Mouse (Mus musculus) kidney, postnatal 0 days (tissue): Measurements from ENCODE around the gene Chrd. TPM values are rescaled to one million over a fixed set of nuclear protein-coding genes. Genes with fewer than 3 reads are reported as not detected.

Experiments
- ATAC-seq: fragments of 200-750 bp; cut with Nextera tagmentation; replicated peaks from 2 replicates; pipeline ENCODE4 v1.8.0; 2017; ENCODE audit warnings: low read depth, moderate number of reproducible peaks, moderate TSS enrichment, moderate library complexity; ENCODE audit not compliant: low FRiP score
- DNase-seq: peaks from one replicate; pipeline ENCODE4 v3.0.0-alpha.2; 2016; ENCODE audit warnings: low spot score
- H3K27ac ChIP-seq: fragments of 300-500 bp; sonication (generic); 2 replicates; pipeline ENCODE4 v1.5.1; 2014; ENCODE audit warnings: mild to moderate bottlenecking
- H3K27me3 ChIP-seq: fragments of 300-500 bp; sonication (generic); 2 replicates; pipeline ENCODE4 v1.6.1; 2014; ENCODE audit warnings: low read length, mixed read lengths; ENCODE audit not compliant: insufficient read depth
- H3K36me3 ChIP-seq: fragments of 300-500 bp; sonication (generic); 2 replicates; pipeline ENCODE4 v1.6.1; 2014; ENCODE audit warnings: low read length, mixed read lengths; ENCODE audit not compliant: insufficient read depth
- H3K4me1 ChIP-seq: fragments of 300-500 bp; sonication (generic); replicated peaks from 2 replicates; pipeline ENCODE4 v1.6.1; 2014; ENCODE audit warnings: antibody characterized with exemption, low read length, mixed read lengths; ENCODE audit not compliant: insufficient read depth
- H3K4me2 ChIP-seq: fragments of 300-500 bp; sonication (generic); 2 replicates; pipeline ENCODE4 v1.6.1; 2014; ENCODE audit warnings: mild to moderate bottlenecking, low read length, moderate library complexity, mixed read lengths
- H3K4me3 ChIP-seq: fragments of 300-500 bp; sonication (generic); replicated peaks from 2 replicates; pipeline ENCODE4 v1.5.1; 2014; ENCODE audit warnings: low read depth, low read length
- H3K9ac ChIP-seq: fragments of 300-500 bp; sonication (generic); 2 replicates; pipeline ENCODE4 v1.6.1; 2014; ENCODE audit warnings: low read depth, low read length
- H3K9me3 ChIP-seq: fragments of 300-500 bp; sonication (generic); replicated peaks from 2 replicates; pipeline ENCODE4 v1.6.1; 2016; ENCODE audit warnings: low read length, inconsistent platforms, mixed read lengths
- CTCF ChIP-seq: IDR thresholded peaks from 2 replicates; pipeline ENCODE4 v1.5.1; 2016; ENCODE audit warnings: antibody characterized with exemption, low read depth, mild to moderate bottlenecking, moderate library complexity
- WGBS: fragments of 180-500 bp; shearing (Covaris S2); extraction: QIAGEN DNeasy Blood & Tissue Kit; methylation state at CpG from one replicate; pipeline ENCODE4 v1.1.7; 2014; 5-methylcytosine and 5-hydroxymethylcytosine counted together
- polyA plus RNA-seq: library from polyadenylated mRNA; unstranded; fragments of >200 nt; fragmentation: Nextera tagmentation; extraction: Ambion mirVana; gene quantifications from 2 replicates; pipeline ENCODE4 v1.2.1, GENCODE M21; 2015

The Chrd gene
- polyA plus RNA-seq, 1 experiment from 2014 or later = 2.9 TPM

DNA sequence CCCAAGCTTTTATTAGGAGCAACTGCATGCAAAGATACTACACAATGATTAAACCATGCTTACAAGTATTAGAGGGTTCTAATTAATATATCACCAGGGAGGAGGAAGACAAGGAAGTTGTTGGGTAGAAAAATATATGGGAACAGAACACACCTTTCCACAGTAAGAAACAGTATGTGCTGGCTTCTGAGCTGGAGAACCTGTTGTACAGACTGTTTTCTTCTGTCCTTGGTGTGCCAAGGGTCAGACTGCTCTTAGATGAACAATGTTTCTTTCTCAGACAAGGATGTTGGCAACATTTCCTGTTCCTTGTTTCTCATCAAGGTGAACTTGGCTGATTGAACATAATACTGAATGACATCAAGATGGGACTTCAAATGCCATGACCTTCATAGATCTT lies 51.8 kb downstream of the Chrd start:
- H3K36me3 ChIP-seq = no peaks in the 10 kb centered on the region
- H3K9me3 ChIP-seq = no peaks in the 10 kb centered on the region
- no peaks in the 10 kb centered on the region for H3K27me3 ChIP-seq
- ATAC-seq (no peak), DNase-seq (no peak)
- H3K4me2 ChIP-seq = no peak overlapping the region
- H3K9ac ChIP-seq = no peak overlapping the region
- H3K27ac ChIP-seq = no peak overlapping the region
- H3K4me3 ChIP-seq = no peak overlapping the region
- no peaks in the 10 kb centered on the region for H3K4me1 ChIP-seq
- TF ChIP-seq CTCF = no peak

DNA sequence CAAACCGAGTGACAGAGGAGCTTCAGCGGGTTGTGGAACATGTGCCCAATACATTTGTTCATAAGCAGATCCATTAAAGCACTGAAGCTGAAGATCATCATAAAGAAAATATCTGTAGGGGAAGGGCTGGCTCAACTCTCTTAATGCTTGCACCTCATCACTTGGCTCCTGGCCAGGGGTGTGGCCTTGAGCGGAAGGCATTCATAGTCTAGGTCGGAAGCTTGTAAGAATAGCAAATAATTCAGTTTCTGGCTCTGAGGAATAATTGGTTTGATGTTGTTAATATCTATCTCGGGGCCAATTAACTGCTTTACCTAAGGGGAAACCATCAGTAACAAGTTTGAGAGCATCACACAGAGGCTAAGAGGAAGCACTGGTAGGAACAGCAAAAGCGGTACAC lies 53.6 kb downstream of the Chrd start:
- Histone ChIP-seq H3K4me3 (no peak overlapping the region), H3K36me3 (no peaks in the 10 kb centered on the region), H3K4me1 (no peaks in the 10 kb centered on the region), H3K27me3 (no peaks in the 10 kb centered on the region), H3K9ac (no peak overlapping the region), H3K4me2 (no peak overlapping the region), H3K27ac (no peak overlapping the region), H3K9me3 (no peaks in the 10 kb centered on the region)
- TF ChIP-seq CTCF = no peak
- ATAC-seq (no peak), DNase-seq (no peak)
- 82% methylated on average over 6 of the region's 6 CpGs for WGBS

DNA sequence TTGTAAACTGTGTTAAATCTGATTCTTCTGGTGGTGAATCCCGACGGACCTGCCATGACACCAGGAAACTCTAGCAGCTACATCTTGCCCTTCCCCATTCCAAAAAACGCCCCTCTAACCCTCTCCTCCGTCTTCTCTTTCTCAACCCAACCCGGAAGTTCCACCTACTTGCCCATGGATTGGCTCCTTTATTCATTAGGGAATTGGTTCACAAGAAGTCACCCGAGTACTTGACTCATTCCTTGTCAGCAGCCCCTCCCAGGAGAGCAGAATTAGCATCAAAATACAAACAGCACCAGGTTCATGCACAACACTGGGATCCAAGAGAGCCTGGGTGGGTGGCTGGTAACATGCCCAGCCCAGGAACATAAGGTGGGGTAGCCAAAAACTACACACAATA lies 58.9 kb downstream of the Chrd start:
- Histone ChIP-seq H3K27ac (no peak overlapping the region), H3K4me3 (no peak overlapping the region), H3K36me3 (no peaks in the 10 kb centered on the region), H3K4me2 (no peak overlapping the region), H3K9me3 (no peaks in the 10 kb centered on the region), H3K9ac (no peak overlapping the region), H3K4me1 (no peaks in the 10 kb centered on the region), H3K27me3 (no peaks in the 10 kb centered on the region)
- ATAC-seq (no peak), DNase-seq (no peak)
- 61% methylated on average over 6 of the region's 6 CpGs for WGBS
- TF ChIP-seq CTCF = no peak

Other genes starting within 250 kb of the Chrd start
- gene Eif2b5, start 234.3 kb upstream of the Chrd start, polyA plus RNA-seq = 76.0 and 85.1 TPM in 2 replicates
- gene Dvl3, start 216.1 kb upstream of the Chrd start, polyA plus RNA-seq = 15.7 and 16.5 TPM in 2 replicates
- 605 and 673 TPM in 2 replicates for gene Ap2m1, start 197.6 kb upstream of the Chrd start, polyA plus RNA-seq
- gene Abcf3, start 184.6 kb upstream of the Chrd start, polyA plus RNA-seq = 51.6 and 53.6 TPM in 2 replicates
- 0.38 and 0.43 TPM in 2 replicates for gene Vwa5b2, start 143.7 kb upstream of the Chrd start, polyA plus RNA-seq
- 27.8 and 28.6 TPM in 2 replicates for gene Eef1akmt4, start 121.5 kb upstream of the Chrd start, polyA plus RNA-seq
- gene Gm49333, start 121.5 kb upstream of the Chrd start, polyA plus RNA-seq = 0.34 TPM in 1 of 2 replicates, not detected in the other
- 35.9 and 36.5 TPM in 2 replicates for gene Alg3, start 121.4 kb upstream of the Chrd start, polyA plus RNA-seq
- gene Camk2n2, start 111.8 kb upstream of the Chrd start, polyA plus RNA-seq = 0.72 and 0.79 TPM in 2 replicates
- 1.2 and 1.6 TPM in 2 replicates for gene Ece2, start 103.3 kb upstream of the Chrd start, polyA plus RNA-seq
- 212 and 246 TPM in 2 replicates for gene Psmd2, start 81.5 kb upstream of the Chrd start, polyA plus RNA-seq
- 115 and 119 TPM in 2 replicates for gene Eif4g1, start 64.8 kb upstream of the Chrd start, polyA plus RNA-seq
- gene Fam131a, start 39.9 kb upstream of the Chrd start, polyA plus RNA-seq = 6.4 and 6.9 TPM in 2 replicates
- gene Polr2h, start 15.5 kb upstream of the Chrd start, polyA plus RNA-seq = 98.6 and 105 TPM in 2 replicates
- 10.2 and 10.7 TPM in 2 replicates for gene Clcn2, start 15.4 kb upstream of the Chrd start, polyA plus RNA-seq
- 0.62 and 0.83 TPM in 2 replicates for gene Thpo, start 1.4 kb downstream of the Chrd start, polyA plus RNA-seq